Mouse (Mus musculus): ENCODE data around the gene Olfr1368. TPM values are rescaled to one million over a fixed set of nuclear protein-coding genes. Genes with fewer than 3 reads are reported as not detected.

Gene Olfr1368
- total and polyA plus RNA-seq, 2 experiments from 2014 or later, result not detected

DNA sequence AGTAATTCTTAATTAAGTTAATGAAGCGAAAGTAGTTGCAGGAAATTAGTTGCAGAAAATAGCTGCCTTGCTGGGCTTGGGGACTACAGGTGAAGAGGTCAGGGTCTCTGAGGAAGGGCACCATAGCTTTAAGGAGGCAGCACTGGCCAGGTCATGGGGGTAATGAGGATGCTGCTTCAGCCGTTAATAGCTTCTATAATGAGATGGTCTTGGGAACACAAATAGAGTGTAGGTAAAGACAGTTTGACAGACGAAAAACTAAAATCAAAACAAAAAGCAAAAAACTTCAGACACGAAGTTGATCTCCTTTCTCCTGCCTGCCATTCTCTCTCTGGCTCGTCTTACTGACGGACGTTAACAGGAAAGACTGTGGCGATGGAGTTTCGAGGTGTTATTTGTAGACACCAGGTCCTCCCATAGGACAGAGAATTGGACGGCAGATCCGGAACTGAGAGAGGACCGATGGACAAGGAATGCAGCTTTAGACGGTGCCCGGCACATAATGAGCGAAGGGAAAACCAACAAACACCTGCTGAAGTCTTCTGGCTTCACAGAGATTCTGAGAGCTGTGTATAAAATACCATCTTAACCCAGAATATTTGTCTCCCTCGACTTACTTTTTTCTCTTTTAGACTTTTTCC, 22.8 kb upstream of the Olfr1368 start:
- under 1% methylated on average over 16 of the region's 16 CpGs for WGBS
- Histone ChIP-seq H3K27ac (no peak overlapping the region; the same call in 1 of the 2 replicates), H3K4me2 (ENCODE audit: low read depth, low read length) (peak overlapping the region; percentile 86), H3K4me3 (ENCODE audit: low read length) (peak overlapping the region; percentile 64), H3K27me3 (ENCODE audit: insufficient read depth, low read length) (no peaks in the 10 kb centered on the region), H3K36me3 (ENCODE audit: insufficient read depth, low read length) (no peaks in the 10 kb centered on the region), H3K9ac (replicated peaks; ENCODE audit: low read length) (peak overlapping the region; percentile 53), H3K9me3 (ENCODE audit: low read length) (no peaks in the 10 kb centered on the region), H3K4me1 (ENCODE audit: insufficient read depth, low read length) (no peaks in the 10 kb centered on the region)
- ATAC-seq (no peak), DNase-seq (ENCODE audit: low spot score) (peak; percentile 36)
- no peak for TF ChIP-seq CTCF (IDR thresholded peaks at IDR 0.05; ENCODE audit: low read depth)

GRCm38 (mm10) chr13:21167910-21168300, 22.2 kb upstream of the Olfr1368 start:
- ATAC-seq (peak; percentile 22; the same call in 1 of the 2 replicates), DNase-seq (ENCODE audit: low spot score) (peak; percentile 52)
- Histone ChIP-seq H3K27ac (no peak overlapping the region), H3K9ac (replicated peaks; ENCODE audit: low read length) (no peak overlapping the region; the same call in 1 of the 2 replicates), H3K4me1 (ENCODE audit: insufficient read depth, low read length) (no peaks in the 10 kb centered on the region), H3K4me3 (ENCODE audit: low read length) (peak overlapping the region; percentile 64), H3K9me3 (ENCODE audit: low read length) (no peaks in the 10 kb centered on the region), H3K4me2 (ENCODE audit: low read depth, low read length) (peak overlapping the region; percentile 86), H3K36me3 (ENCODE audit: insufficient read depth, low read length) (no peaks in the 10 kb centered on the region), H3K27me3 (ENCODE audit: insufficient read depth, low read length) (no peaks in the 10 kb centered on the region)
- TF ChIP-seq CTCF (IDR thresholded peaks at IDR 0.05; ENCODE audit: low read depth), result no peak
- under 1% methylated on average over 8 of the region's 8 CpGs for WGBS

- Histone ChIP-seq H3K27me3 (ENCODE audit: insufficient read depth, low read length) (no peaks in the 10 kb centered on the region), H3K4me2 (ENCODE audit: low read depth, low read length) (peak overlapping the region; percentile 86), H3K9ac (replicated peaks; ENCODE audit: low read length) (peak overlapping the region; percentile 25), H3K36me3 (ENCODE audit: insufficient read depth, low read length) (no peaks in the 10 kb centered on the region), H3K27ac (no peak overlapping the region), H3K4me1 (ENCODE audit: insufficient read depth, low read length) (no peaks in the 10 kb centered on the region), H3K9me3 (ENCODE audit: low read length) (no peaks in the 10 kb centered on the region), H3K4me3 (ENCODE audit: low read length) (peak overlapping the region; percentile 64)
- peak; percentile 63 for ATAC-seq
- TF ChIP-seq CTCF (IDR thresholded peaks at IDR 0.05; ENCODE audit: low read depth), result no peak
- under 1% methylated on average over 27 of the region's 27 CpGs for WGBS
- DNase-seq (ENCODE audit: low spot score), result peak; percentile 89
Observed at GRCm38 (mm10) chr13:21166936-21167909, 21.6 kb upstream of the Olfr1368 start.

DNA sequence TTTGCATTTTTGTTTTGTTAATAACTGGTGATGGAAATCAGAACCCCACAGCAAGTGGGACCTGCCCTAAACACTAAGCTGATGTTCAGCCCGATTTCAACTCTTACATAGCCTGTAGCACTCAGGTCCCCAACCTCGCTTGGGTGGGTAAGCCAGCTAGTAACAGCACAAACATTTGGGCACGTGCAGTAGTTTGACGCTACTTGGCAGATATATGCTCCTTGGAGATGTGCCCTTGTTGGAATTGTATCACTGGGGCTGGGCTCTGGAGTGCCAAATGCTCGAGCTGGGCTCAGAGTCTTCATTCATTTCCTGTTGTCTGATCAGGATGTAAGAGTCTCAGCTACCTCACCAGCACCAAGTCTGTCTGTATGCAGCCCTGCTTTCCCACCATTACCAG, 16.9 kb upstream of the Olfr1368 start:
- no peaks in the 10 kb centered on the region for H3K27me3 ChIP-seq (ENCODE audit: insufficient read depth, low read length)
- H3K9me3 ChIP-seq (ENCODE audit: low read length), result no peaks in the 10 kb centered on the region
- H3K4me3 ChIP-seq (ENCODE audit: low read length), result no peak overlapping the region
- H3K9ac ChIP-seq (replicated peaks; ENCODE audit: low read length), result no peak overlapping the region
- no peak for ATAC-seq
- H3K27ac ChIP-seq, result no peak overlapping the region
- H3K36me3 ChIP-seq (ENCODE audit: insufficient read depth, low read length), result no peaks in the 10 kb centered on the region
- DNase-seq (ENCODE audit: low spot score), result no peak
- no peaks in the 10 kb centered on the region for H3K4me1 ChIP-seq (ENCODE audit: insufficient read depth, low read length)
- no peak overlapping the region for H3K4me2 ChIP-seq (ENCODE audit: low read depth, low read length)
- WGBS, result 47% methylated on average over 5 of the region's 5 CpGs
- no peak for TF ChIP-seq CTCF (IDR thresholded peaks at IDR 0.05; ENCODE audit: low read depth)

DNA sequence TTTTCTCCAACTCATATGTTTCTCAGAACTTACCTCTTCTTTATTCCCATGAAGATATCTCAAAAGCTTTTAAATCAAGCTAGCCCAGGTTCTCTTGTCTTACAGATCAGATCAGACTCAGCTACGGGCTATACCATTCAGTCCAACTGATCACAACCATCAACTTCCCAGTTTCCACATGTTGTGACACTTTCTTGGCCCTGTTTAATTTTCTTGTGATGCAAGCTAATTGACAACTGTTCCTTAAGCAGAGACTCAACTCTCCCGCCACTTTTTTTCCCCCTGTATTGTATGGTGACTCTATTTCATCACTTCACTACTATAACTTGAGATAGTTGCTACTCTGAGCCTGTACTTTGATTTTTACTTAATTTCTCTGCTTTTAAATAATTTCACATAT, 15.9 kb upstream of the Olfr1368 start:
- no peaks in the 10 kb centered on the region for H3K27me3 ChIP-seq (ENCODE audit: insufficient read depth, low read length)
- peak overlapping the region; percentile 54 for H3K4me3 ChIP-seq (ENCODE audit: low read length)
- H3K9ac ChIP-seq (replicated peaks; ENCODE audit: low read length), result no peak overlapping the region
- DNase-seq (ENCODE audit: low spot score) (no peak), ATAC-seq (0 out of 2 replicates have a peak, but pooled peaks have one; percentile 21)
- H3K9me3 ChIP-seq (ENCODE audit: low read length), result no peaks in the 10 kb centered on the region
- peak overlapping the region; percentile 89 for H3K4me2 ChIP-seq (ENCODE audit: low read depth, low read length)
- no peaks in the 10 kb centered on the region for H3K4me1 ChIP-seq (ENCODE audit: insufficient read depth, low read length)
- no peak for TF ChIP-seq CTCF (IDR thresholded peaks at IDR 0.05; ENCODE audit: low read depth)
- H3K27ac ChIP-seq, result no peak overlapping the region
- no peaks in the 10 kb centered on the region for H3K36me3 ChIP-seq (ENCODE audit: insufficient read depth, low read length)
- WGBS, result 31% methylated on average over 2 of the region's 2 CpGs

- ATAC-seq (peak; percentile 90), DNase-seq (ENCODE audit: low spot score) (peak; percentile 94)
- Histone ChIP-seq H3K4me3 (ENCODE audit: low read length) (peak overlapping the region; percentile 54), H3K36me3 (ENCODE audit: insufficient read depth, low read length) (no peaks in the 10 kb centered on the region), H3K27ac (no peak overlapping the region), H3K9ac (replicated peaks; ENCODE audit: low read length) (peak overlapping the region; percentile 40; the same call in 1 of the 2 replicates), H3K9me3 (ENCODE audit: low read length) (no peaks in the 10 kb centered on the region), H3K4me2 (ENCODE audit: low read depth, low read length) (peak overlapping the region; percentile 89), H3K4me1 (ENCODE audit: insufficient read depth, low read length) (no peaks in the 10 kb centered on the region), H3K27me3 (ENCODE audit: insufficient read depth, low read length) (no peaks in the 10 kb centered on the region)
- WGBS, result under 1% methylated on average over 32 of the region's 32 CpGs
- no peak for TF ChIP-seq CTCF (IDR thresholded peaks at IDR 0.05; ENCODE audit: low read depth)
Observed at GRCm38 (mm10) chr13:21160657-21161590, 15.3 kb upstream of the Olfr1368 start.

All from hindbrain, postnatal 0 days (tissue).